Mouse (Mus musculus) mouse embryonic stem cell (cell line): ENCODE results near the gene Mta3.

Experiments used
- in situ Hi-C, 2 experiments: fragments of 300-500 bp; cut with MboI; formaldehyde crosslinking; loops; 1 replicate in 1 of 2; 3 replicates in 1 of 2; pipeline ENCODE4 v1.14.3; 2019 to 2020; ENCODE audit warnings: low sequenced_read_pairs in 2 of 2, low pct_unique_long_range_greater_than_20kb in 1 of 2, mixed read lengths in 1 of 2; ENCODE audit not compliant: unreplicated experiment in 1 of 2

Gene Mta3

GRCm38 (mm10) chr17:83741243-83741642, 35.3 kb downstream of the Mta3 start:
- in situ Hi-C loops = no loop called here

GRCm38 (mm10) chr17:83744231-83744824, 38.4 kb downstream of the Mta3 start:
- in situ Hi-C loops = no loop called here

GRCm38 (mm10) chr17:83747405-83748160, 41.6 kb downstream of the Mta3 start:
- in situ Hi-C loops = no loop called here

- in situ Hi-C loops = no loop called here
These were observed 44.4 kb downstream of the Mta3 start for GRCm38 (mm10) chr17:83750216-83750950.

GRCm38 (mm10) chr17:83753112-83753899, 47.3 kb downstream of the Mta3 start:
- in situ Hi-C loops = no loop called here

GRCm38 (mm10) chr17:83758096-83758495, 52.1 kb downstream of the Mta3 start:
- in situ Hi-C loops = no loop called here

GRCm38 (mm10) chr17:83759547-83759946, 53.6 kb downstream of the Mta3 start:
- in situ Hi-C loops = no loop called here

- in situ Hi-C loops = no loop called here
These were observed 58.6 kb downstream of the Mta3 start for GRCm38 (mm10) chr17:83764538-83764937.

- in situ Hi-C loops = no loop called here
These were observed 61.1 kb downstream of the Mta3 start for GRCm38 (mm10) chr17:83767064-83767463.

- in situ Hi-C loops = no loop called here
These were observed 62.3 kb downstream of the Mta3 start for GRCm38 (mm10) chr17:83768309-83768708.

- in situ Hi-C loops = no loop called here
These were observed 64.4 kb downstream of the Mta3 start for GRCm38 (mm10) chr17:83770371-83770770.

GRCm38 (mm10) chr17:83770931-83771330, 65.0 kb downstream of the Mta3 start:
- in situ Hi-C loops = no loop called here

- in situ Hi-C loops = no loop called here
These were observed 66.1 kb downstream of the Mta3 start for GRCm38 (mm10) chr17:83772110-83772509.

- in situ Hi-C loops = no loop called here
These were observed 66.7 kb downstream of the Mta3 start for GRCm38 (mm10) chr17:83772711-83773110.

- in situ Hi-C loops = no loop called here
These were observed 71.0 kb downstream of the Mta3 start for GRCm38 (mm10) chr17:83776965-83777364.

GRCm38 (mm10) chr17:83777462-83778051, 71.6 kb downstream of the Mta3 start:
- in situ Hi-C loops = no loop called here

GRCm38 (mm10) chr17:83780228-83780627, 74.3 kb downstream of the Mta3 start:
- in situ Hi-C loops = no loop called here

GRCm38 (mm10) chr17:83782740-83783139, 76.8 kb downstream of the Mta3 start:
- in situ Hi-C loops = no loop called here
